8 mouse cellular contexts compared by ENCODE assay signal in the genomic region with DNA sequence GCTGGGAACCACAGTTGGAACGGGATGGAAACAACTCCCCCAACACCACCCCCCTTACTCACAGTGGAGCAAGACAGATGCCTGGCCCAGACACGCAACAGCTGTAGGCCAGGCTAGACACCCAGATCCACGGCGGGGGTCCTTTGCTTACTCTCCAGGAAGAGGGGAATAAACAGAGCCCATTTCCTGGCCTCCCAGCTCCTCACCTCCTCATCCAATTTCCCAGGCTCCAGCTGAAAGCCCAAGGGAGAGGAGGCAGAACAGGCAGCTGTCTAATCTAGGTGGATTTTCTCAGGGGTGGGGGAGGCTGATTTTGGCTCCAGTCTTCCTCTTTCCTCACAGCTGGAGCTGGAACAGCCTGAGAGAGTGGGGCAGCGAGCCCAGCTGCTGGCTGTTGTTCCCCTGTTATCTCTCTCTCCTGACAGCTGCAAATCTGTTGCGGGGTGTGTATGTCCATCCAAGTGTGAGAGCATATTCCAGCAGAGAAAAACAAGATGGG.
DNase-seq lines count a peak whose midpoint lies in the region; ATAC-seq and TF ChIP-seq lines count a peak whose summit lies in the region.

No protein-coding gene starts in this region.

- DNase-seq in left cerebral cortex, postnatal 14 days (ENCODE audit: low spot score in 2 of 2): peak; percentile 17 to 23
- no peak for DNase-seq in left cerebral cortex, adult 8-10 months (ENCODE audit: low spot score in 2 of 2)
- peak; percentile 84 for DNase-seq in heart, embryonic 10.5 days (ENCODE audit: low spot score)
- DNase-seq in limb, embryonic 14.5 days (ENCODE audit: low spot score): peak; percentile 85
- DNase-seq in cerebellum, postnatal 25 days: no peak

- H3K4me2 ChIP-seq in embryonic facial prominence, embryonic 12.5 days (replicated peaks): 0 out of 2 replicates have a peak overlapping the region, but pooled peaks have one; percentile 3
- H3K4me2 ChIP-seq in limb, embryonic 14.5 days (replicated peaks; ENCODE audit: low read depth, low read length, severe bottlenecking): no peak overlapping the region
- H3K4me2 ChIP-seq in stomach, embryonic 16.5 days (ENCODE audit: low read depth, low read length): no peak overlapping the region

- intact Hi-C loops in left cerebral cortex, postnatal 14 days (cut with DNase I): no loop called here

- no peak overlapping the region for H3K9ac ChIP-seq in embryonic facial prominence, embryonic 12.5 days
- H3K9ac ChIP-seq in limb, embryonic 14.5 days (ENCODE audit: low read depth, low read length, severe bottlenecking): no peak overlapping the region
- H3K9ac ChIP-seq in stomach, embryonic 16.5 days (ENCODE audit: low read length): no peak overlapping the region

- H3K9me3 ChIP-seq in embryonic facial prominence, embryonic 12.5 days: no peaks in the 10 kb centered on the region
- H3K9me3 ChIP-seq in heart, embryonic 10.5 days: no peaks in the 10 kb centered on the region
- H3K9me3 ChIP-seq in limb, embryonic 14.5 days (ENCODE audit: control insufficient read depth, low read length): no peaks in the 10 kb centered on the region
- peaks cover 5% of the 10 kb centered on the region; the same call in 1 of the 2 replicates for H3K9me3 ChIP-seq in stomach, embryonic 16.5 days (replicated peaks; ENCODE audit: control insufficient read depth, low read length)

- peak overlapping the region; percentile 4; the same call in 1 of the 2 replicates for H3K27ac ChIP-seq in embryonic facial prominence, embryonic 12.5 days
- peak overlapping the region; percentile 49; the same call in 1 of the 2 replicates for H3K27ac ChIP-seq in heart, embryonic 10.5 days
- H3K27ac ChIP-seq in limb, embryonic 14.5 days (replicated peaks; ENCODE audit: low read depth, low read length): no peak overlapping the region
- H3K27ac ChIP-seq in stomach, embryonic 16.5 days (ENCODE audit: low read length): peak overlapping the region; percentile 59; the same call in 1 of the 2 replicates

- peak; percentile 62; the same call in 1 of the 2 replicates for ATAC-seq in embryonic facial prominence, embryonic 12.5 days (ENCODE audit: insufficient number of reproducible peaks, insufficient read depth, low FRiP score, low TSS enrichment)
- ATAC-seq in limb, embryonic 14.5 days (ENCODE audit: low FRiP score, low read depth): peak; percentile 89
- peak; percentile 90 for ATAC-seq in stomach, embryonic 16.5 days (ENCODE audit: insufficient read depth, low FRiP score)
- no peak for ATAC-seq in cerebellum, adult (ENCODE audit: insufficient number of reproducible peaks, low FRiP score, low TSS enrichment)

- H3K4me3 ChIP-seq in embryonic facial prominence, embryonic 12.5 days: no peak overlapping the region
- H3K4me3 ChIP-seq in heart, embryonic 10.5 days: 0 out of 2 replicates have a peak overlapping the region, but pooled peaks have one; percentile 9
- no peak overlapping the region for H3K4me3 ChIP-seq in limb, embryonic 14.5 days (replicated peaks; ENCODE audit: low read length)
- H3K4me3 ChIP-seq in stomach, embryonic 16.5 days (replicated peaks; ENCODE audit: low read length): no peak overlapping the region

- H3K4me1 ChIP-seq in embryonic facial prominence, embryonic 12.5 days: peaks cover 45% of the 10 kb centered on the region
- peaks cover 56% of the 10 kb centered on the region for H3K4me1 ChIP-seq in heart, embryonic 10.5 days
- H3K4me1 ChIP-seq in limb, embryonic 14.5 days (ENCODE audit: control insufficient read depth, insufficient read depth, low read length): peaks cover 36% of the 10 kb centered on the region
- H3K4me1 ChIP-seq in stomach, embryonic 16.5 days (ENCODE audit: control insufficient read depth, insufficient read depth, low read length): peaks cover 37% of the 10 kb centered on the region

- H3K36me3 ChIP-seq in embryonic facial prominence, embryonic 12.5 days: no peaks in the 10 kb centered on the region
- H3K36me3 ChIP-seq in heart, embryonic 10.5 days: no peaks in the 10 kb centered on the region
- H3K36me3 ChIP-seq in limb, embryonic 14.5 days (ENCODE audit: control insufficient read depth, insufficient read depth, low read length): no peaks in the 10 kb centered on the region
- no peaks in the 10 kb centered on the region for H3K36me3 ChIP-seq in stomach, embryonic 16.5 days (ENCODE audit: control insufficient read depth, insufficient read depth, low read length)

- no peaks in the 10 kb centered on the region for H3K27me3 ChIP-seq in embryonic facial prominence, embryonic 12.5 days
- H3K27me3 ChIP-seq in heart, embryonic 10.5 days (ENCODE audit: insufficient read depth, poor library complexity, severe bottlenecking): peaks cover 57% of the 10 kb centered on the region
- H3K27me3 ChIP-seq in limb, embryonic 14.5 days (ENCODE audit: control insufficient read depth, insufficient read depth, low read length): no peaks in the 10 kb centered on the region
- H3K27me3 ChIP-seq in stomach, embryonic 16.5 days (ENCODE audit: control insufficient read depth, insufficient read depth, low read length): peaks cover 3% of the 10 kb centered on the region; the same call in 1 of the 2 replicates

- TF ChIP-seq POLR2A in limb, embryonic 14.5 days (IDR thresholded peaks at IDR 0.05; ENCODE audit: borderline replicate concordance, extremely low read depth, insufficient read depth, insufficient read length): no peak

- 21% methylated on average over 6 of the region's 6 CpGs for WGBS in embryonic facial prominence, embryonic 12.5 days
- 8% methylated on average over 6 of the region's 6 CpGs for WGBS in heart, embryonic 10.5 days
- 3% methylated on average over 6 of the region's 6 CpGs for WGBS in limb, embryonic 14.5 days
- 20% methylated on average over 6 of the region's 6 CpGs for WGBS in stomach, embryonic 16.5 days

Comparison
In these comparisons a context has a peak if more than half of its experiments do, and no peak if none do; other contexts are left out.
1. DNase-seq: peak in left cerebral cortex, postnatal 14 days (2 of 2), heart, embryonic 10.5 days (single experiment) and limb, embryonic 14.5 days (single experiment); none in left cerebral cortex, adult 8-10 months (0 of 2) and cerebellum, postnatal 25 days (0 of 2).